Mouse (Mus musculus) frontal cortex, postnatal 10 days (tissue): ENCODE data around the gene Trim58.

ENCODE experiments used
- DNase-seq, 2 experiments: peaks; one replicate each; pipeline ENCODE4 v3.0.0; 2022; ENCODE audit warnings: low spot score in 2 of 2, mixed read lengths in 1 of 2

Gene Trim58

DNA sequence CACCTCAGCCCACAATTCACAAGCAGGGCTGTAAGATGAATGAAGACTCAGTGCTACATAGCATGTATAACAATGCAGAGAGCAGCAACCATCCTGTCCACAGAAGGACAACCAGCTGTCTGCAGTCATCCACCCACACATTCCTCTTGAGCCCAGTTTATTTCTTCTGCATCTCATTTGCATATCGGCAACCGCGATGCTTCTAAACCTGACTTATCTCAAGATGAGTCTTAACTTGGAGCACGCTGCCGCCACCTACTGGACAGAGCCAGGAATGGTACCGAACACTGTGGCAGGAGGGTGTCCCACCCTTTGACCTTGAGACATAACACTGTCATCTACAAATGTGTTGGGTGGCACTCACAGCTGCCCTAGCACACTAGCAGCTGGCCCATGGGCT is 3.1 kb downstream of the Trim58 start:
- peak; percentile 9 to 11 for DNase-seq

DNA sequence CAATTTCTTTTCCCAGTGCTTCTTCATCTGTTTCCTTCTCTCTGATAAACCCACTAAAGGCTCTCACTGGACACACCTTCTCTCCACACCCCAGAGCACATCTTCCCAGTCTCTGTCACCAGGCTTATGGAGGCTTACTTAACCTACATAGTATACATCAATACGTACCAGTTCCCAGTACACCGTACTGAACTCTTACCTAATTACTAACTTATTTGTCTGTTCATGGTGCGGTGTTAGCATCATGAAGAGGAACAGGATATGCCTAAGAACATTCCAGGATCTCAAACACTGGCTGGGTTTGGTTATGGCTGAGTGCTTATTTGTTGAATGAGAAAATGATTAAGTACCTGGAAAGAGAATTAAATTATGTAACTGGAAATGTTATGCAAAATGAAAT is 14.9 kb downstream of the Trim58 start:
- no peak for DNase-seq

DNA sequence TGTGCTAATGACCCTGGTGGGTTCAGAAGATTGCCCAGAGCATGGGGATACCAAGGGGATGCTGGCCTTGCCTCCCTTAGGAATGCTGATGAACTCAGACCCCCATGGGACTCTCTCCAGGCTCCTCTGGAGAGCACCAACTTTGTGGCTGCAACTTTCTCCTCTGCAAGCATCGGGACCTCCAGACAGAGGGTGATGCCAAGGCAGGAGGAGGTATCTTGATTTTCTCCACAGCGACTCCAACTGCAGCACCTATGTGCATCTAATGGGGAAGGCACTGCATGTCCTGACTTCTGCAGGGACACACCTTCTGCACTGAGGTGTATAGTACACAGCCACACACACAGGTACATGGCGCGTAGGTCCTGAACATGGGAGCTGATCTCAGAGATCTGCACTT is 18.3 kb downstream of the Trim58 start, which contains the start of gene Olfr322:
Gene Olfr322, plus strand, starts transcription at position 187 of the 400 bp plus-strand sequence.
- no peak for DNase-seq

DNA sequence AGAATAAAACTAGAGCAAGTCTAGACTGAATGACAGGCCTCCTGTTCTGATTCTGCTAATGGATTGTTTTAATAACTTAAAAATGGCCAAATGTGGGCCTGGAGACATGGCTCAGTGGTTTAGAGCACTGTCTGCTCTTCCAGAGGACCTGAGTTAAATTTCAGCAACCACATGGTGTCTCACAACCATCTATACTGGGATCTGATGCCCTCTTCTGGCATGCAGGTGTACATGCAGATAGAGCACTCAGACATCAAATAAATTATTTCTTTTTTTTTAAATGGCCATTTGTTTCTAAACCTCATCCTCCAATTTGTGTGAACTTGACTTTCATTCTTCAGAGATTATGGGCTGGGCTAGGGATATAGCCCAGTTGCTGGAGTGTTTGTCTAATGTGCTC is 29.0 kb downstream of the Trim58 start:
- DNase-seq = no peak

DNA sequence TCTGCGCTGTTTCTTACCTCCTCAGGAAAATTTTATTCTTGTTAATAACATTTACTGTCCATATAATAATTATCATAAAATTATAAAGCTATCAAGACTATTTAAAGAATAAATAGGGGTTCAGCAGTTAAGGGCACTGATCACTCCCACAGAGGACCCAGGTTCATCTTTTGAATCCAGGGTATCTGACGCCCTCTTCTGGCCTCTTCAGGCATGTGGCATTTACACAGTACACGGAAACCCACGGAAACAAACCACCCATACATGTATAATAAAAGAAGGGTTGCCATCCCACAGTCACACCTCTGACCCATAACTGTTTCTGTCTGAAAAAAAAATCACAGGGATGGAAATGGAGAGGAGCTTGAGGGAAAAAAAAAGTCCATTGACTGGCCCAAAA is 31.6 kb downstream of the Trim58 start:
- no peak for DNase-seq

DNA sequence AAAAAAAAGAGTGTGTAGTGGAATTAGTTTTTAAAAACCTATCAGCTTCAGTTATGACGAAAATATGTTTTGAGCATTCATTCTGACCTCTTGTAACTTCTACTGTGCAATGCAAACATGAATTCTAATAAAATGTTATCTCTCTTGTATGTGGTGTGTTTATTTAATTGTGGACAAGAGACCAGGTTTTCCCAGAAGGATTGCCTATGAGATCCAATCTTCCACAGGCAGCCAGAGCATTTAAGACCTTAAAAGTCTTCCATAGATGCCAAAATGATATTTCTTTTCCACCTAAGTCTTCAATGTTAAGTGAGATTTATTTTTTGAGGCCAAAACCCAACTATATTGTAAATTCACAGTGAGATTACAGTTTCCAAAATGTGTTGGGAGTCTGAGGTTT is 40.5 kb downstream of the Trim58 start, which contains the start of gene Olfr320:
Gene Olfr320, plus strand, starts transcription at position 301 of the 400 bp plus-strand sequence.
- no peak for DNase-seq

DNA sequence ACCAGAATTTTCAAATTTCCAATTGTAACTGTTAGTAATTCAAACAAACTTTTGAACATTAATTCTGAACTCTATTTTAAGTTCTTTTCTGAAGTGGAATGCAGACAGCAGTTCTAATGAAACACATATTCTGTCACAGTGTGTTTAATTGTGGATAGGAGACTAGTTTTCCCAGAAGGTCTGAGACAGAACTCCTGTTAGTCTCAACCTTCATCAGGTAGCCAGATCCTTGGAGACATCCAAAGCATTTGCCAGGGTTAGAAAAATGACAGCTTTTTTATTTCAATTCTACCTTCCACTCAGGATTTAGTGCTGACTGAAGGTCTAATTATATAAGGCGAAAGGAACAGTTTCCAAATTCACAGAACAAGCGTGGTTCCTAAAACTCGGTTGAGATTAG is 58.6 kb downstream of the Trim58 start, which contains the start of gene Olfr319:
Gene Olfr319, plus strand, starts transcription at position 301 of the 400 bp plus-strand sequence.
- DNase-seq = no peak
